Mouse (Mus musculus) liver, postnatal 0 days (tissue): ENCODE measurements around the gene Phf13. TPM values are rescaled to one million over a fixed set of nuclear protein-coding genes. Genes with fewer than 3 reads are reported as not detected.

Source experiments
- ATAC-seq: fragments of 200-750 bp; cut with Nextera tagmentation; 2 replicates; pipeline ENCODE4 v1.8.0; 2017; ENCODE audit warnings: mild to moderate bottlenecking, moderate library complexity
- DNase-seq: peaks from one replicate; pipeline ENCODE4 v3.0.0-alpha.2; 2016
- H3K27ac ChIP-seq: fragments of 300-500 bp; sonication (generic); 2 replicates; pipeline ENCODE4 v1.5.1; 2014; ENCODE audit warnings: antibody characterized with exemption, moderate library complexity, mild to moderate bottlenecking, low read depth
- H3K27me3 ChIP-seq: fragments of 300-500 bp; sonication (generic); 2 replicates; pipeline ENCODE4 v1.6.1; 2014; ENCODE audit warnings: low read length, control low read depth, mixed read lengths; ENCODE audit not compliant: insufficient read depth
- H3K36me3 ChIP-seq: fragments of 300-500 bp; sonication (generic); replicated peaks from 2 replicates; pipeline ENCODE4 v1.6.1; 2014; ENCODE audit warnings: mild to moderate bottlenecking, control low read depth, low read length, moderate library complexity, mixed read lengths; ENCODE audit not compliant: insufficient read depth
- H3K4me1 ChIP-seq: fragments of 300-500 bp; sonication (generic); 2 replicates; pipeline ENCODE4 v1.6.1; 2014; ENCODE audit warnings: antibody characterized with exemption, mild to moderate bottlenecking, control low read depth; ENCODE audit not compliant: insufficient read depth
- H3K4me2 ChIP-seq: fragments of 300-500 bp; sonication (generic); 2 replicates; pipeline ENCODE4 v1.6.1; 2014; ENCODE audit warnings: low read depth, mild to moderate bottlenecking, low read length, moderate library complexity, mixed read lengths
- H3K4me3 ChIP-seq: fragments of 300-500 bp; sonication (generic); 2 replicates; pipeline ENCODE4 v1.5.1; 2014; ENCODE audit warnings: low read depth, low read length
- H3K9ac ChIP-seq: fragments of 300-500 bp; sonication (generic); replicated peaks from 2 replicates; pipeline ENCODE4 v1.6.1; 2014; ENCODE audit warnings: mild to moderate bottlenecking, moderate library complexity
- H3K9me3 ChIP-seq: fragments of 300-500 bp; sonication (generic); 2 replicates; pipeline ENCODE4 v1.6.1; 2016; ENCODE audit warnings: mild to moderate bottlenecking, control low read depth, low read length, mixed read lengths
- CTCF ChIP-seq: sonication (generic); IDR thresholded peaks from 2 replicates; pipeline ENCODE4 v1.5.1; 2016; ENCODE audit warnings: antibody characterized with exemption, low read depth
- EP300 ChIP-seq: IDR thresholded peaks from 2 replicates; pipeline ENCODE4 v1.6.1; 2016; ENCODE audit warnings: antibody characterized with exemption, low read depth, mild to moderate bottlenecking
- WGBS: fragments of 180-500 bp; shearing (Covaris S2); extraction: QIAGEN DNeasy Blood & Tissue Kit; methylation state at CpG from one replicate; pipeline ENCODE4 v1.1.7; 2014; ENCODE audit not compliant: insufficient replicate concordance; 5-methylcytosine and 5-hydroxymethylcytosine counted together
- polyA plus RNA-seq: library from polyadenylated mRNA; unstranded; fragments of >200 nt; fragmentation: Nextera tagmentation; extraction: Ambion mirVana; gene quantifications from 2 replicates; pipeline ENCODE4 v1.2.1, GENCODE M21; 2015

The Phf13 gene
- polyA plus RNA-seq, 1 experiment from 2014 or later, result 3.6 TPM

GRCm38 (mm10) chr4:152020024-152020423 is 24.0 kb upstream of the Phf13 start:
- DNase-seq, result no peak
- Histone ChIP-seq H3K4me3 (no peak overlapping the region), H3K27me3 (no peaks in the 10 kb centered on the region), H3K27ac (no peak overlapping the region), H3K9ac (no peak overlapping the region), H3K9me3 (no peaks in the 10 kb centered on the region), H3K36me3 (peaks cover 50% of the 10 kb centered on the region), H3K4me1 (peaks cover 1% of the 10 kb centered on the region; the same call in 1 of the 2 replicates), H3K4me2 (no peak overlapping the region)
- WGBS, result 90% methylated on average over 21 of the region's 21 CpGs
- TF ChIP-seq EP300, result no peak
- TF ChIP-seq CTCF, result no peak
- no peak for ATAC-seq

GRCm38 (mm10) chr4:152019073-152019472 is 23.0 kb upstream of the Phf13 start:
- Histone ChIP-seq H3K4me3 (no peak overlapping the region), H3K36me3 (peaks cover 50% of the 10 kb centered on the region), H3K27me3 (no peaks in the 10 kb centered on the region), H3K4me2 (no peak overlapping the region), H3K9me3 (no peaks in the 10 kb centered on the region), H3K9ac (no peak overlapping the region), H3K27ac (no peak overlapping the region), H3K4me1 (no peaks in the 10 kb centered on the region)
- no peak for DNase-seq
- 81% methylated on average over 6 of the region's 6 CpGs for WGBS
- no peak for ATAC-seq
- TF ChIP-seq CTCF, result no peak
- TF ChIP-seq EP300, result no peak

GRCm38 (mm10) chr4:152013036-152013813 is 17.2 kb upstream of the Phf13 start:
- Histone ChIP-seq H3K27ac (no peak overlapping the region; the same call in 1 of the 2 replicates), H3K9me3 (no peaks in the 10 kb centered on the region), H3K4me2 (no peak overlapping the region), H3K36me3 (peaks cover 21% of the 10 kb centered on the region; the same call in 1 of the 2 replicates), H3K4me1 (peaks cover 30% of the 10 kb centered on the region), H3K4me3 (no peak overlapping the region), H3K9ac (no peak overlapping the region), H3K27me3 (no peaks in the 10 kb centered on the region)
- DNase-seq, result no peak
- WGBS, result 68% methylated on average over 12 of the region's 12 CpGs
- no peak for TF ChIP-seq EP300
- TF ChIP-seq CTCF, result no peak
- no peak for ATAC-seq

DNA sequence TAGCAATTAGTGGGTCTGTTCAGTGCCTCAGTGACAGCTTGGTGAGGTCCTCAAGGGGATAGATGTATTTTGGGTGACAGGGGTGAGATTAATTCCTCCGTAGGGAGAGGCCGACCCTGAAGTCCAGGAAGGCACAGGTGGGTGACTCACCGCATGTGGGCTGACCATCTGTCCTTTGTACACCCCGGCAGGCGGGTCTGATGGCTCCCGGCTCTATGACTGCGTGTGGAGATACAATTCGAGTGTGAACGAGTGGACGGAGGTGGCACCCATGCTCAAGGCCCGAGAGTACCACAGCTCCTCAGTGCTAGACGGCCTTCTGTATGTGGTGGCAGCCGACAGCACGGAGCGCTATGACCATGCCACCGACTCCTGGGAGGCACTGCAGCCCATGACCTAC is 16.1 kb upstream of the Phf13 start:
- H3K4me2 ChIP-seq, result peak overlapping the region; percentile 95; the same call in 1 of the 2 replicates
- no peak overlapping the region for H3K9ac ChIP-seq
- peaks cover 34% of the 10 kb centered on the region for H3K4me1 ChIP-seq
- 90% methylated on average over 16 of the region's 16 CpGs for WGBS
- no peak for TF ChIP-seq CTCF
- TF ChIP-seq EP300, result no peak
- H3K9me3 ChIP-seq, result no peaks in the 10 kb centered on the region
- no peak for ATAC-seq
- DNase-seq, result no peak
- peaks cover 3% of the 10 kb centered on the region; the same call in 1 of the 2 replicates for H3K27me3 ChIP-seq
- H3K36me3 ChIP-seq, result peaks cover 21% of the 10 kb centered on the region; the same call in 1 of the 2 replicates
- H3K4me3 ChIP-seq, result no peak overlapping the region
- H3K27ac ChIP-seq, result no peak overlapping the region

- H3K27ac ChIP-seq, result peak overlapping the region; percentile 96
- H3K9me3 ChIP-seq, result no peaks in the 10 kb centered on the region
- H3K27me3 ChIP-seq, result peaks cover 3% of the 10 kb centered on the region; the same call in 1 of the 2 replicates
- H3K4me3 ChIP-seq, result peak overlapping the region; percentile 87
- peaks cover 21% of the 10 kb centered on the region; the same call in 1 of the 2 replicates for H3K36me3 ChIP-seq
- ATAC-seq (no peak), DNase-seq (no peak)
- H3K4me1 ChIP-seq, result peaks cover 37% of the 10 kb centered on the region
- peak overlapping the region; percentile 95 for H3K4me2 ChIP-seq
- no peak for TF ChIP-seq CTCF
- TF ChIP-seq EP300, result no peak
- 62% methylated on average over 8 of the region's 8 CpGs for WGBS
- H3K9ac ChIP-seq, result peak overlapping the region; percentile 83
These were observed 15.2 kb upstream of the Phf13 start for GRCm38 (mm10) chr4:152011171-152011760.

DNA sequence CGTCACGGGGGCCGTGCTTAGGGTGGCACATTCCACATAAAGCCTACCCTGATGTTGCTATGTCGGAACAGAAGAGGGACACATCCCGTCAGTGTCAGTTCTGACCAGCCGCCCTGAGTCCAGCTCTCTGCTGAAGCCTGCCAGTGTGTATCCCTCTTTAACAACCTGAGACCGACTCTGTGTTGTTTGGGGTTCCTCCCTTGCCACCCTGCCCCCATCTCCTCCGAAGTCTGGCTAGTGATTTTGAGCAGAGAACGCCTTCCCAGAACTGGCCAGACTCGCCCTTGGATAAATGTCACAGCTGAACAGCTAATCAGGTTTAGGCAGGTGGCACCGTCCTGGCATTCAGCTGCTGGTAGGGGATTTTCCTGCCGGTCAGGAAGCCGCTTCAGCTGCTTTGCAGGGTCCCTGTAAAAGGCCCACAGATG is 14.7 kb upstream of the Phf13 start:
- H3K27ac ChIP-seq, result peak overlapping the region; percentile 96
- ATAC-seq (peak; percentile 58), DNase-seq (peak; percentile 54)
- WGBS, result 9% methylated on average over 13 of the region's 13 CpGs
- no peaks in the 10 kb centered on the region for H3K9me3 ChIP-seq
- peaks cover 21% of the 10 kb centered on the region; the same call in 1 of the 2 replicates for H3K36me3 ChIP-seq
- peak overlapping the region; percentile 95 for H3K4me2 ChIP-seq
- H3K9ac ChIP-seq, result peak overlapping the region; percentile 83
- H3K27me3 ChIP-seq, result peaks cover 3% of the 10 kb centered on the region; the same call in 1 of the 2 replicates
- H3K4me1 ChIP-seq, result peaks cover 37% of the 10 kb centered on the region
- TF ChIP-seq EP300 (no peak), CTCF (no peak)
- peak overlapping the region; percentile 87 for H3K4me3 ChIP-seq
